Mouse (Mus musculus) C2C12 (cell line): ENCODE results near the gene Treh. TPM values are rescaled to one million over a fixed set of nuclear protein-coding genes. Genes with fewer than 3 reads are reported as not detected.

ENCODE experiments used
- H3K27me3 ChIP-seq: one replicate; pipeline ENCODE4 v1.6.1; 2011; ENCODE audit not compliant: control insufficient read depth, insufficient read depth, insufficient read length
- H3K36me3 ChIP-seq: one replicate; pipeline ENCODE4 v1.6.1; 2011; ENCODE audit not compliant: control insufficient read depth, insufficient read depth
- H3K4me3 ChIP-seq: one replicate; pipeline ENCODE4 v1.5.1; 2011; ENCODE audit warnings: mild to moderate bottlenecking, control low read depth; ENCODE audit not compliant: poor library complexity, insufficient read depth, severe bottlenecking
- H3K79me2 ChIP-seq: one replicate; pipeline ENCODE4 v1.6.1; 2011; ENCODE audit not compliant: control insufficient read depth, insufficient read depth
- H3K79me3 ChIP-seq: one replicate; pipeline ENCODE4 v1.6.1; 2011; ENCODE audit warnings: low read depth, control low read depth
- H3ac ChIP-seq: one replicate; pipeline ENCODE3; 2011; ENCODE audit warnings: low read depth; ENCODE audit not compliant: control insufficient read depth, insufficient read length
- CEBPB ChIP-seq: IDR thresholded peaks from one replicate; pipeline ENCODE4 v1.6.1; 2011; ENCODE audit warnings: low read depth, mild to moderate bottlenecking, control low read depth, moderate library complexity
- CTCF ChIP-seq: IDR thresholded peaks from one replicate; pipeline ENCODE4 v1.5.1; 2011; ENCODE audit not compliant: control insufficient read depth, insufficient read depth, insufficient read length
- FOSL1 ChIP-seq: IDR thresholded peaks from one replicate; pipeline ENCODE4 v1.8.0; 2011; ENCODE audit warnings: mild to moderate bottlenecking, low read length; ENCODE audit not compliant: poor library complexity, insufficient read depth, severe bottlenecking
- MAX ChIP-seq: IDR thresholded peaks from one replicate; pipeline ENCODE4 v1.6.1; 2011; ENCODE audit warnings: mild to moderate bottlenecking, control low read depth
- MYOD1 ChIP-seq: IDR thresholded peaks from one replicate; pipeline ENCODE4 v1.6.1; 2011; ENCODE audit warnings: low read depth; ENCODE audit not compliant: control insufficient read depth, insufficient read length
- MYOG ChIP-seq: IDR thresholded peaks from one replicate; pipeline ENCODE4 v1.6.1; 2011; ENCODE audit not compliant: control insufficient read depth, insufficient read length; ENCODE audit errors: extremely low read depth
- USF1 ChIP-seq: IDR thresholded peaks from one replicate; pipeline ENCODE4 v1.6.1; 2011; ENCODE audit warnings: low read depth, mild to moderate bottlenecking, control low read depth, moderate library complexity
- polyA plus RNA-seq: library from polyadenylated mRNA; unstranded; fragments of >200 nt; fragmentation: generic; extraction: Trizol; gene quantifications from one replicate; pipeline ENCODE4 v1.2.1, GENCODE M21; 2012; ENCODE audit warnings: missing spikeins

Gene Treh
- polyA plus RNA-seq, 1 experiment = not detected

GRCm38 (mm10) chr9:44646366-44646765, 26.7 kb upstream of the Treh start:
- H3K79me3 ChIP-seq = no peaks in the 10 kb centered on the region
- H3ac ChIP-seq = no peak overlapping the region
- H3K79me2 ChIP-seq = no peaks in the 10 kb centered on the region
- TF ChIP-seq CEBPB (no peak), MAX (no peak), CTCF (no peak), MYOG (no peak), FOSL1 (no peak), MYOD1 (no peak), USF1 (no peak)
- H3K27me3 ChIP-seq = no peaks in the 10 kb centered on the region
- H3K36me3 ChIP-seq = no peaks in the 10 kb centered on the region
- H3K4me3 ChIP-seq = no peak overlapping the region

- H3K79me3 ChIP-seq = no peaks in the 10 kb centered on the region
- no peak for TF ChIP-seq MYOD1
- no peak for TF ChIP-seq USF1
- TF ChIP-seq MYOG = no peak
- no peak for TF ChIP-seq FOSL1
- TF ChIP-seq MAX = no peak
- TF ChIP-seq CTCF = no peak
- TF ChIP-seq CEBPB = no peak
- no peak overlapping the region for H3K4me3 ChIP-seq
- H3K79me2 ChIP-seq = no peaks in the 10 kb centered on the region
- H3K36me3 ChIP-seq = no peaks in the 10 kb centered on the region
- H3K27me3 ChIP-seq = no peaks in the 10 kb centered on the region
- no peak overlapping the region for H3ac ChIP-seq
These were observed 26.0 kb upstream of the Treh start for GRCm38 (mm10) chr9:44647026-44647425.

GRCm38 (mm10) chr9:44647656-44648055, 25.4 kb upstream of the Treh start:
- no peaks in the 10 kb centered on the region for H3K79me2 ChIP-seq
- H3K79me3 ChIP-seq = no peaks in the 10 kb centered on the region
- no peak overlapping the region for H3ac ChIP-seq
- H3K36me3 ChIP-seq = no peaks in the 10 kb centered on the region
- no peaks in the 10 kb centered on the region for H3K27me3 ChIP-seq
- no peak for TF ChIP-seq USF1
- no peak for TF ChIP-seq MYOG
- no peak for TF ChIP-seq CTCF
- TF ChIP-seq MAX = no peak
- TF ChIP-seq FOSL1 = no peak
- no peak for TF ChIP-seq CEBPB
- no peak overlapping the region for H3K4me3 ChIP-seq

DNA sequence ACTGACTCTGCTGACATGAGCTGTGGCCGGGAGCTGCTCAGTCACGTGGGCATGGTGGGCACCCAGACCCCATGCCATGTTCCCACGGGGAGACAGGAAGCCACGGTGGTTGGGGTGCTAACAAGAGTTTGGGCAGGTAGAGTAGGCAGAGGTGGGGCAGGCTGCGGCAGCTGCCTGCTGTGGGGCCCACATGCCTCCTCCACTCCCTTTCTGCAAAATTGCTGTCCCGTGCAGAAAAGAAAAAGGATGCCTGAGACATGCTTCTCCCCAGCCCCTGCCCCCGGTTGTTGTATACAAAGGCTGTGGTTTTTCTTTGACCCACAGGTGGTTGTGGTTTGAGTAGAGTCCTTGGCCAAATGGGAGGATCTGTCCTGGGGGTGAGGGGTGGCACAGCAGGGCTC, 24.2 kb upstream of the Treh start:
- no peak for TF ChIP-seq FOSL1
- no peak for TF ChIP-seq CTCF
- TF ChIP-seq MAX = no peak
- TF ChIP-seq USF1 = no peak
- no peak for TF ChIP-seq MYOG
- TF ChIP-seq CEBPB = no peak
- no peak for TF ChIP-seq MYOD1
- no peaks in the 10 kb centered on the region for H3K27me3 ChIP-seq
- H3K79me3 ChIP-seq = no peaks in the 10 kb centered on the region
- H3ac ChIP-seq = no peak overlapping the region
- H3K36me3 ChIP-seq = no peaks in the 10 kb centered on the region
- H3K79me2 ChIP-seq = no peaks in the 10 kb centered on the region
- no peak overlapping the region for H3K4me3 ChIP-seq

- Histone ChIP-seq H3K4me3 (no peak overlapping the region), H3K36me3 (no peaks in the 10 kb centered on the region), H3K79me2 (no peaks in the 10 kb centered on the region), H3ac (no peak overlapping the region), H3K27me3 (no peaks in the 10 kb centered on the region), H3K79me3 (no peaks in the 10 kb centered on the region)
- TF ChIP-seq CTCF (peak; percentile 91), CEBPB (no peak)
These were observed 21.0 kb upstream of the Treh start for GRCm38 (mm10) chr9:44652027-44652426.

DNA sequence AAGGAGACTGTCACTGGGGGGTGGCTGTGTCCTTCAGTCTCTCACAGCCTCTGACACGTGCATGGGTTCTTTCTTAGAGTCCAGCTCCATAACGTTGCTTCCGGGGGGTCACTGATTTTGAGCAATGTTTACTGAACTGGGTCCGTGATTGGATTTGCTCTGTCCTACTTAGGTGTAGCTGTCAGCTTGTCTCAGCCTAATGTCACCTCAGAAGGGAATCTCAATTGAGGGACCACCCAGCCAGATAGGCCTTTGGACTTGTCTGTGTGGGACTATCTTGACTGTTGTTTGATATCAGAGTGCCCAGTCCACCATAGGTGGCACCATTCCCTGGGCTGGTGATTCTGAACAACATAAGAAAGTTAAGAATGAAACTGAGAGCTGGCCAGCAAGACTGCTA, 19.1 kb upstream of the Treh start:
- no peaks in the 10 kb centered on the region for H3K27me3 ChIP-seq
- H3ac ChIP-seq = no peak overlapping the region
- TF ChIP-seq MYOG (no peak), USF1 (no peak), FOSL1 (no peak), CTCF (no peak), CEBPB (no peak), MYOD1 (no peak), MAX (no peak)
- no peak overlapping the region for H3K4me3 ChIP-seq
- H3K79me3 ChIP-seq = no peaks in the 10 kb centered on the region
- no peaks in the 10 kb centered on the region for H3K36me3 ChIP-seq
- H3K79me2 ChIP-seq = no peaks in the 10 kb centered on the region
